Mouse (Mus musculus) thymus, adult 2 months (tissue): ENCODE measurements around the gene Fshr. TPM values are rescaled to one million over a fixed set of nuclear protein-coding genes. Genes with fewer than 3 reads are reported as not detected.

ENCODE experiments used
- DNase-seq: peaks from one replicate; pipeline ENCODE4 v3.0.0; 2021
- H3K27ac ChIP-seq: fragments of 200-500 bp; 2 replicates; pipeline ENCODE4 v1.5.1; 2012; ENCODE audit warnings: low read length, control low read depth; ENCODE audit not compliant: control insufficient read depth, insufficient read depth
- H3K27me3 ChIP-seq: fragments of 200-500 bp; 2 replicates; pipeline ENCODE4 v1.6.1; 2012; ENCODE audit warnings: mild to moderate bottlenecking, low read length, moderate library complexity, mixed read lengths; ENCODE audit not compliant: control insufficient read depth, insufficient read depth
- H3K36me3 ChIP-seq: fragments of 200-500 bp; 2 replicates; pipeline ENCODE4 v1.6.1; 2012; ENCODE audit warnings: mild to moderate bottlenecking, low read length, moderate library complexity; ENCODE audit not compliant: control insufficient read depth, insufficient read depth
- H3K4me1 ChIP-seq: fragments of 200-500 bp; replicated peaks from 2 replicates; pipeline ENCODE4 v1.6.1; 2012; ENCODE audit warnings: low read length; ENCODE audit not compliant: control insufficient read depth, insufficient read depth
- H3K4me3 ChIP-seq: fragments of 200-500 bp; 2 replicates; pipeline ENCODE4 v1.5.1; 2012; ENCODE audit warnings: mild to moderate bottlenecking, low read length, control low read depth, moderate library complexity; ENCODE audit not compliant: control insufficient read depth, insufficient read depth
- CTCF ChIP-seq: fragments of 200-500 bp; IDR thresholded peaks from 2 replicates; pipeline ENCODE4 v1.5.1; 2012; ENCODE audit warnings: mild to moderate bottlenecking, control low read depth, low read length, moderate library complexity, borderline replicate concordance; ENCODE audit not compliant: control insufficient read depth, poor library complexity, insufficient read depth; ENCODE audit errors: extremely low read depth
- POLR2A ChIP-seq: fragments of 200-500 bp; IDR thresholded peaks from 2 replicates; pipeline ENCODE4 v1.6.1; 2012; ENCODE audit warnings: mild to moderate bottlenecking, low read length, control low read depth, moderate library complexity; ENCODE audit not compliant: control insufficient read depth, poor library complexity, insufficient read depth; ENCODE audit errors: extremely low read depth
- WGBS: fragments of 180-500 bp; shearing (Covaris S2); methylation state at CpG from one replicate; pipeline ENCODE4 v1.1.7; 2018; 5-methylcytosine and 5-hydroxymethylcytosine counted together
- polyA plus RNA-seq: library from polyadenylated mRNA; depleted of rRNA; stranded (reverse); fragments of >200 nt; gene quantifications from 2 replicates; pipeline ENCODE4 v1.2.3, GENCODE M21; 2012

Gene Fshr
- polyA plus RNA-seq, 1 experiment: 0.04 TPM

DNA sequence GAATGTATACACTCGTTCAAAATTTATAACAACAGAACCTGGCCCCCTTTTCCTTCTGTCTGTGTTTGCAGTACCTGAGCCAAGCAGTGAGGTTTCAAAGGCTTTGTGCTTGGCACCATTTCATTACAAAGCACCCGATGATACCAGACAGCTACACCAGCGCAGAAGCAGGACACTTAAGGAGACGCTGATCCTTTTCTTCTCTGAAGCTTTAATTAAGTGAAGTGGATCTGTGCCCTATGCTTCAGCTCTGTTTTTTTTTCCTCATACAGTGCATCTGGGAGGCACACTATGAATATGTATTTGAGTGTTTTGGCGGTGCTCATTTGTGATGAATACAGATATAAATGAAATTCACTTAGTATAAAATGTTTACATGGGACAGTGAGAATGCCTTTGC lies 120.8 kb downstream of the Fshr start:
- no peaks in the 10 kb centered on the region for H3K27me3 ChIP-seq
- H3K36me3 ChIP-seq: no peaks in the 10 kb centered on the region
- H3K27ac ChIP-seq: no peak overlapping the region
- no peaks in the 10 kb centered on the region for H3K4me1 ChIP-seq
- H3K4me3 ChIP-seq: no peak overlapping the region
- no peak for DNase-seq
- no peak for TF ChIP-seq CTCF
- TF ChIP-seq POLR2A: no peak
- WGBS: 95% methylated on average over 5 of the region's 5 CpGs

DNA sequence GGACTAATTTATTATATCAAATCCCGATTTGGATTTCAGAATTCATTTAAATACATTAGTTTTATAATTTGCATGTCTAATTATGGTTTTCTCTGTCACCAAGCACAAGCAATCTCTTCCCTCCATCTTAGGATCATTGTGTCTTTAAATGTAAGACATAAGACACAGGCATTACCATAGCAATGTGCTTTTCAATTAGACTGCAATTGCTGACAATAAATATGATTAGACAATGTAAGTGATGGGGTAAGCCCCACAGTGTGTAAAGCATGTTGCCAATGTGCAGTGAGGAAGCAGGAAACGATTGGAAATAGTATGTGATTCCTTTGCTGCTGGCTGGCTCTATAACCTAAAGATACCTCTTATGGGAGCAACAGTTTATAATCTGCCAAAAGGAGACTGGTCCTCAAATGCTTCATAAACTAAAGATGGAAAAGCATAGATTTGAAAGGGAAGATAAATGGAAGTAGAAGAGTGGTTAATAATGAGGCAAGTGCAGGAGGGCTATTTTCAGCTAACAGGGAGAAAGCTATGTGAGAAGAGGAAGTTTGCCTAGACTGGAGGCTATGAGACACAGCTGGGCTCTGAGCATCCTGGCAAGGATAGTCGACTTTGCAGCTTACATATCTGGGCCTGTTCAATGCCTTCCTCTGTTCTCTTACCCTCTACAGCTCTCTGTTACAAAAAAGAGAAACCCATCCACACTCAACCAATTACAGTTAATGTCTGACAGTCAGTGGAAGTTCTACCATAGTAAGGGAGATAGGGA lies 136.0 kb downstream of the Fshr start:
- Histone ChIP-seq H3K4me1 (no peaks in the 10 kb centered on the region), H3K36me3 (no peaks in the 10 kb centered on the region), H3K27ac (no peak overlapping the region), H3K27me3 (no peaks in the 10 kb centered on the region), H3K4me3 (no peak overlapping the region)
- DNase-seq: no peak
- TF ChIP-seq CTCF (no peak), POLR2A (no peak)
- WGBS: 51% methylated on average over 3 of the region's 3 CpGs

GRCm38 (mm10) chr17:89062348-89062949 lies 138.0 kb downstream of the Fshr start:
- no peak for DNase-seq
- Histone ChIP-seq H3K4me3 (no peak overlapping the region), H3K4me1 (no peaks in the 10 kb centered on the region), H3K27ac (no peak overlapping the region), H3K27me3 (no peaks in the 10 kb centered on the region), H3K36me3 (no peaks in the 10 kb centered on the region)
- 79% methylated on average over 8 of the region's 8 CpGs for WGBS
- TF ChIP-seq CTCF: no peak

GRCm38 (mm10) chr17:89051031-89051563 lies 149.4 kb downstream of the Fshr start:
- Histone ChIP-seq H3K4me3 (no peak overlapping the region), H3K4me1 (no peaks in the 10 kb centered on the region), H3K36me3 (no peaks in the 10 kb centered on the region), H3K27ac (no peak overlapping the region), H3K27me3 (no peaks in the 10 kb centered on the region)
- WGBS: 19% methylated on average over 3 of the region's 3 CpGs
- no peak for TF ChIP-seq CTCF
- no peak for TF ChIP-seq POLR2A
- no peak for DNase-seq

DNA sequence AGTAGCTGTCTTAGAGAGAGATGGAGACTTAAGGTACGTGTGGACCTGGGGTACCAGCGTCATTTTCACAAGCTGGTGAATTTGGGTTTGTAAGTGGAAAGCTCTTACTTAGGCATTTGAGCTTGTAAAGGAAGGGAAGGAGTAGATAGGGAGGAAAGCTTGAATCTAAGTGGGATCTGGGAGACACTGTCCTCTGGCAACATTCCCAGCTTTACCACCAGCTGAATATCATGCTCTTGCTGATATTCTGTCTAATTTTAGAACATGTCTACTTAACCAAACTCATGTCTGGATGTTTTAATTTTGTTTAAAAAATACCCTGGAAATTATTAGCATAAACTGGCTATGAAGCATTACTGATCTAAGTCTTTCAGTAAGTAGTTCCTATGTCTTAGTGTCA lies 151.4 kb downstream of the Fshr start:
- no peak for TF ChIP-seq CTCF

DNA sequence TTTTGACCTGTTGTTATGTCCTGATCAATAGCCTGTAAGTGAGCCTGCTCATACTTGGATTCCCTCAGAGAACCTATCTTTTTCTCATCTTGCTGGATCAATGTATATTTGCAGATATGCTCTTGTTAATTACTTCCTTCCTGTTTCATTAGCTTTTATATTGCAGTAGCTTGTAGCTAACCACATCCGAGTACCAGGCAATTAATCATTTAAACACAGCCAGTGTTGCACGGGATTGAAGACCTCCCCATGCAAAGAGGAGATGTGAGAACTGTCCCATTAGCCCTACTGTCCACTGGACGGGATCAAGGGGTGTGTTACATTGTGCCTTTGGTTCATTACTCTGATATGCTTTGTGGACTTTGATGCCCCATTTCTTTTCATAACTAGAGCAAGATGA lies 154.5 kb downstream of the Fshr start:
- Histone ChIP-seq H3K4me3 (no peak overlapping the region), H3K36me3 (no peaks in the 10 kb centered on the region), H3K27me3 (no peaks in the 10 kb centered on the region), H3K4me1 (no peaks in the 10 kb centered on the region), H3K27ac (no peak overlapping the region)
- no peak for TF ChIP-seq POLR2A
- TF ChIP-seq CTCF: no peak
- no peak for DNase-seq
- WGBS: 9% methylated on average over 3 of the region's 3 CpGs

More for the DNA sequence above, 151.4 kb downstream of the Fshr start:
- Histone ChIP-seq H3K27me3 (no peaks in the 10 kb centered on the region), H3K4me1 (no peaks in the 10 kb centered on the region), H3K27ac (no peak overlapping the region), H3K4me3 (no peak overlapping the region), H3K36me3 (no peaks in the 10 kb centered on the region)
- WGBS: 93% methylated on average over 2 of the region's 2 CpGs
- no peak for DNase-seq
